Comparison of ENCODE assay signal across 8 mouse cellular contexts in genomic region chr5:150666133-150666739, GRCm38 (mm10). TPM values are rescaled to one million over a fixed set of nuclear protein-coding genes. Genes with fewer than 3 reads are reported as not detected.
DNase-seq lines count a peak whose midpoint lies in the region; ATAC-seq and TF ChIP-seq lines count a peak whose summit lies in the region.
"Not testable (repeated sequence)": the region's sequence is repeated elsewhere in the genome, so short reads cannot be mapped to it uniquely, and the experiment has no call there.

Gene N4bp2l2, minus strand, starts transcription at chr5:150666183.

- peak within 1 kb of the TSS; percentile 83 for H3K4me2 ChIP-seq in embryonic facial prominence, embryonic 12.5 days (replicated peaks)
- peak within 1 kb of the TSS; percentile 60 for H3K4me2 ChIP-seq in kidney, embryonic 16.5 days (replicated peaks; ENCODE audit: low read depth, low read length)
- peak within 1 kb of the TSS; percentile 76 for H3K4me2 ChIP-seq in limb, embryonic 13.5 days (replicated peaks)
- H3K4me2 ChIP-seq in stomach, embryonic 14.5 days (replicated peaks; ENCODE audit: low read depth, low read length): peak within 1 kb of the TSS; percentile 75

- not testable (repeated sequence) for ATAC-seq in Patski; embryonic facial prominence, embryonic 12.5 days (ENCODE audit: insufficient number of reproducible peaks, insufficient read depth, low FRiP score, low TSS enrichment); kidney, embryonic 16.5 days (ENCODE audit: low FRiP score, low TSS enrichment); limb, embryonic 13.5 days (ENCODE audit: low FRiP score, low read depth); megakaryocyte-erythroid progenitor cell, adult 5-6 weeks (replicated peaks; ENCODE audit: low FRiP score, low TSS enrichment, poor library complexity, severe bottlenecking); stomach, embryonic 14.5 days (ENCODE audit: insufficient number of reproducible peaks, insufficient read depth, low FRiP score, low read depth)

- H3K36me3 ChIP-seq in embryonic facial prominence, embryonic 12.5 days: peaks cover 11% of the 10 kb centered on the region
- H3K36me3 ChIP-seq in kidney, embryonic 16.5 days (ENCODE audit: insufficient read depth, low read length): peaks cover 11% of the 10 kb centered on the region
- peaks cover 14% of the 10 kb centered on the region for H3K36me3 ChIP-seq in limb, embryonic 13.5 days
- H3K36me3 ChIP-seq in stomach, embryonic 14.5 days (ENCODE audit: control insufficient read depth, insufficient read depth, low read length): peaks cover 10% of the 10 kb centered on the region

- H3K4me3 ChIP-seq in embryonic facial prominence, embryonic 12.5 days: peak within 1 kb of the TSS; percentile 93
- peak within 1 kb of the TSS; percentile 90 for H3K4me3 ChIP-seq in kidney, embryonic 16.5 days (ENCODE audit: low read length)
- H3K4me3 ChIP-seq in limb, embryonic 13.5 days: peak within 1 kb of the TSS; percentile 97
- H3K4me3 ChIP-seq in stomach, embryonic 14.5 days (ENCODE audit: low read depth, low read length): peak within 1 kb of the TSS; percentile 99

- POLR2A ChIA-PET in Patski (lab: Charles Lee): interaction anchor here (1.1 to 1.6 kb wide), 2 partner anchors 9 to 144 kb away, joined by 3 to 4 read pairs; partner anchors contain the start of gene Brca2

- not testable (repeated sequence) for H3K9me3 ChIP-seq in embryonic facial prominence, embryonic 12.5 days; kidney, embryonic 16.5 days (ENCODE audit: low read length); limb, embryonic 13.5 days; stomach, embryonic 14.5 days (ENCODE audit: control insufficient read depth, low read depth, low read length)

- not testable (repeated sequence) for H3K4me1 ChIP-seq in embryonic facial prominence, embryonic 12.5 days; kidney, embryonic 16.5 days (ENCODE audit: insufficient read depth, low read length); stomach, embryonic 14.5 days (ENCODE audit: control insufficient read depth, insufficient read depth, low read length)
- H3K4me1 ChIP-seq in limb, embryonic 13.5 days: peaks cover 19% of the 10 kb centered on the region

- in situ Hi-C loops in Patski (cut with MboI; ENCODE audit: low pct_unique_long_range_greater_than_20kb): loop anchor here (5.0 to 25.0 kb wide), 2 partner anchors 219 to 504 kb away; no protein-coding TSS in a partner anchor

- not testable (repeated sequence) for TF ChIP-seq CTCF in Patski (IDR thresholded peaks at IDR 0.05)

- H3K27me3 ChIP-seq in Patski; embryonic facial prominence, embryonic 12.5 days; kidney, embryonic 16.5 days (ENCODE audit: insufficient read depth, low read length); limb, embryonic 13.5 days; stomach, embryonic 14.5 days (ENCODE audit: control insufficient read depth, insufficient read depth, low read length): not testable (repeated sequence)

- 89% methylated on average over 9 of the region's 9 CpGs for WGBS in embryonic facial prominence, embryonic 12.5 days
- 91% methylated on average over 8 of the region's 9 CpGs for WGBS in kidney, embryonic 16.5 days
- 93% methylated on average over 9 of the region's 9 CpGs for WGBS in limb, embryonic 13.5 days
- WGBS in stomach, embryonic 14.5 days: 90% methylated on average over 8 of the region's 9 CpGs

- intact Hi-C loops in heart, postnatal 25 days (cut with DNase I): loop anchor here (10.0 kb wide), 1 partner anchor 211 kb away; no protein-coding TSS in a partner anchor

- peak within 1 kb of the TSS; percentile 89 for H3K9ac ChIP-seq in embryonic facial prominence, embryonic 12.5 days
- H3K9ac ChIP-seq in kidney, embryonic 16.5 days (replicated peaks; ENCODE audit: low read length): peak within 1 kb of the TSS; percentile 90
- peak within 1 kb of the TSS; percentile 96 for H3K9ac ChIP-seq in limb, embryonic 13.5 days
- peak within 1 kb of the TSS; percentile 96 for H3K9ac ChIP-seq in stomach, embryonic 14.5 days (replicated peaks; ENCODE audit: low read depth, low read length)

- CTCF ChIA-PET in Patski (lab: Charles Lee): interaction anchor here (0.9 to 3.6 kb wide), 11 partner anchors 9 to 351 kb away, joined by 3 to 17 read pairs (median 4); no protein-coding TSS in a partner anchor

- H3K27ac ChIP-seq in embryonic facial prominence, embryonic 12.5 days: peak within 1 kb of the TSS; percentile 98
- H3K27ac ChIP-seq in kidney, embryonic 16.5 days (ENCODE audit: low read length): peak within 1 kb of the TSS; percentile 98
- peak within 1 kb of the TSS; percentile 99 for H3K27ac ChIP-seq in limb, embryonic 13.5 days
- peak within 1 kb of the TSS; percentile 99 for H3K27ac ChIP-seq in stomach, embryonic 14.5 days (ENCODE audit: low read length)

- DNase-seq in Patski (ENCODE audit: low read depth, low spot score); gastrocnemius, postnatal 10 days; heart, postnatal 25 days (ENCODE audit: low spot score): not testable (repeated sequence)

RNA-seq across cellular contexts. Expression of gene N4bp2l2, which starts in this region (rescaled TPM):
- polyA plus RNA-seq in Patski (2021): 70.0 TPM
- polyA plus RNA-seq in embryonic facial prominence, embryonic 12.5 days (2016; fragmentation: Nextera tagmentation; extraction: Ambion mirVana): 45.4 and 47.1 TPM in 2 replicates
- 10 to 100 TPM; 29.0 to 42.2 TPM for total RNA-seq in gastrocnemius, postnatal 10 days (2021)
- 10 to 100 TPM; 41.8 to 44.1 TPM for total RNA-seq in heart, postnatal 25 days (2021)
- polyA plus RNA-seq in kidney, embryonic 16.5 days (2015; fragmentation: Nextera tagmentation; extraction: Ambion mirVana): 34.0 and 43.6 TPM in 2 replicates
- 49.3 and 50.3 TPM in 2 replicates for polyA plus RNA-seq in limb, embryonic 13.5 days (2015; fragmentation: Nextera tagmentation; extraction: Ambion mirVana)
- total RNA-seq in megakaryocyte-erythroid progenitor cell, adult 5-6 weeks (2014; fragmentation: Nextera tagmentation): 63.6 and 87.5 TPM in 2 replicates
- total RNA-seq in megakaryocyte-erythroid progenitor cell, adult 5-6 weeks (2017): 108 and 134 TPM in 2 replicates
- polyA plus RNA-seq in stomach, embryonic 14.5 days (2014; fragmentation: Nextera tagmentation; extraction: Ambion mirVana): 44.4 and 53.3 TPM in 2 replicates
